Mouse (Mus musculus): Measurements from ENCODE around the gene B4galt5. TPM values are rescaled to one million over a fixed set of nuclear protein-coding genes. Genes with fewer than 3 reads are reported as not detected.

Gene B4galt5
- total and polyA plus RNA-seq, 2 experiments from 2014 or later = 27.4 to 60.7 TPM

- H3K4me3 ChIP-seq (ENCODE audit: low read depth, low read length) = no peak overlapping the region
- H3K9me3 ChIP-seq (ENCODE audit: low read length) = no peaks in the 10 kb centered on the region
- ATAC-seq (no peak), DNase-seq (no peak)
- no peak for TF ChIP-seq CTCF (IDR thresholded peaks at IDR 0.05; ENCODE audit: low read depth)
- H3K36me3 ChIP-seq (ENCODE audit: insufficient read depth) = no peaks in the 10 kb centered on the region
- no peaks in the 10 kb centered on the region for H3K27me3 ChIP-seq (ENCODE audit: insufficient read depth, low read length)
- H3K4me1 ChIP-seq (ENCODE audit: insufficient read depth) = no peaks in the 10 kb centered on the region
- H3K9ac ChIP-seq = no peak overlapping the region
- H3K4me2 ChIP-seq (ENCODE audit: low read depth) = no peak overlapping the region
- H3K27ac ChIP-seq (ENCODE audit: low read depth, low read length) = no peak overlapping the region
- 86% methylated on average over 7 of the region's 7 CpGs for WGBS
Observed at GRCm38 (mm10) chr2:167381596-167381995, 32.6 kb upstream of the B4galt5 start.

- H3K27ac ChIP-seq (ENCODE audit: low read depth, low read length) = no peak overlapping the region
- H3K4me3 ChIP-seq (ENCODE audit: low read depth, low read length) = no peak overlapping the region
- H3K9me3 ChIP-seq (ENCODE audit: low read length) = no peaks in the 10 kb centered on the region
- WGBS = 54% methylated on average over 7 of the region's 7 CpGs
- no peaks in the 10 kb centered on the region for H3K36me3 ChIP-seq (ENCODE audit: insufficient read depth)
- DNase-seq (no peak), ATAC-seq (no peak)
- H3K4me2 ChIP-seq (ENCODE audit: low read depth) = no peak overlapping the region
- H3K9ac ChIP-seq = no peak overlapping the region
- no peaks in the 10 kb centered on the region for H3K4me1 ChIP-seq (ENCODE audit: insufficient read depth)
- no peaks in the 10 kb centered on the region for H3K27me3 ChIP-seq (ENCODE audit: insufficient read depth, low read length)
- no peak for TF ChIP-seq CTCF (IDR thresholded peaks at IDR 0.05; ENCODE audit: low read depth)
Observed at GRCm38 (mm10) chr2:167380615-167381285, 31.8 kb upstream of the B4galt5 start.

GRCm38 (mm10) chr2:167378972-167379371 is 30.0 kb upstream of the B4galt5 start:
- Histone ChIP-seq H3K27me3 (ENCODE audit: insufficient read depth, low read length) (no peaks in the 10 kb centered on the region), H3K9ac (no peak overlapping the region), H3K4me2 (ENCODE audit: low read depth) (no peak overlapping the region), H3K27ac (ENCODE audit: low read depth, low read length) (no peak overlapping the region), H3K36me3 (ENCODE audit: insufficient read depth) (no peaks in the 10 kb centered on the region), H3K4me1 (ENCODE audit: insufficient read depth) (no peaks in the 10 kb centered on the region), H3K9me3 (ENCODE audit: low read length) (no peaks in the 10 kb centered on the region), H3K4me3 (ENCODE audit: low read depth, low read length) (no peak overlapping the region)
- TF ChIP-seq CTCF (IDR thresholded peaks at IDR 0.05; ENCODE audit: low read depth) = no peak
- WGBS = 56% methylated on average over 4 of the region's 4 CpGs
- DNase-seq = no peak
- ATAC-seq = no peak

GRCm38 (mm10) chr2:167377697-167378096 is 28.7 kb upstream of the B4galt5 start:
- H3K36me3 ChIP-seq (ENCODE audit: insufficient read depth) = no peaks in the 10 kb centered on the region
- H3K4me1 ChIP-seq (ENCODE audit: insufficient read depth) = no peaks in the 10 kb centered on the region
- WGBS = 73% methylated on average over 3 of the region's 3 CpGs
- no peak overlapping the region for H3K27ac ChIP-seq (ENCODE audit: low read depth, low read length)
- H3K9me3 ChIP-seq (ENCODE audit: low read length) = no peaks in the 10 kb centered on the region
- no peak overlapping the region for H3K9ac ChIP-seq
- no peak overlapping the region for H3K4me2 ChIP-seq (ENCODE audit: low read depth)
- no peak overlapping the region for H3K4me3 ChIP-seq (ENCODE audit: low read depth, low read length)
- no peaks in the 10 kb centered on the region for H3K27me3 ChIP-seq (ENCODE audit: insufficient read depth, low read length)
- DNase-seq = no peak
- ATAC-seq = no peak
- no peak for TF ChIP-seq CTCF (IDR thresholded peaks at IDR 0.05; ENCODE audit: low read depth)

- DNase-seq = no peak
- Histone ChIP-seq H3K4me3 (ENCODE audit: low read depth, low read length) (no peak overlapping the region), H3K27me3 (ENCODE audit: insufficient read depth, low read length) (no peaks in the 10 kb centered on the region), H3K9me3 (ENCODE audit: low read length) (no peaks in the 10 kb centered on the region), H3K36me3 (ENCODE audit: insufficient read depth) (no peaks in the 10 kb centered on the region), H3K9ac (no peak overlapping the region), H3K4me2 (ENCODE audit: low read depth) (no peak overlapping the region), H3K4me1 (ENCODE audit: insufficient read depth) (no peaks in the 10 kb centered on the region), H3K27ac (ENCODE audit: low read depth, low read length) (no peak overlapping the region)
- WGBS = 83% methylated on average over 8 of the region's 8 CpGs
- no peak for TF ChIP-seq CTCF (IDR thresholded peaks at IDR 0.05; ENCODE audit: low read depth)
- no peak for ATAC-seq
Observed at GRCm38 (mm10) chr2:167376160-167376564, 27.2 kb upstream of the B4galt5 start.

- no peak for TF ChIP-seq CTCF (IDR thresholded peaks at IDR 0.05; ENCODE audit: low read depth)
- no peaks in the 10 kb centered on the region for H3K4me1 ChIP-seq (ENCODE audit: insufficient read depth)
- WGBS = 98% methylated on average over 5 of the region's 5 CpGs
- no peak overlapping the region for H3K9ac ChIP-seq
- no peaks in the 10 kb centered on the region for H3K27me3 ChIP-seq (ENCODE audit: insufficient read depth, low read length)
- no peak overlapping the region for H3K27ac ChIP-seq (ENCODE audit: low read depth, low read length)
- ATAC-seq (no peak), DNase-seq (no peak)
- H3K4me3 ChIP-seq (ENCODE audit: low read depth, low read length) = no peak overlapping the region
- no peaks in the 10 kb centered on the region for H3K9me3 ChIP-seq (ENCODE audit: low read length)
- no peaks in the 10 kb centered on the region for H3K36me3 ChIP-seq (ENCODE audit: insufficient read depth)
- no peak overlapping the region for H3K4me2 ChIP-seq (ENCODE audit: low read depth)
Observed at GRCm38 (mm10) chr2:167375688-167376087, 26.7 kb upstream of the B4galt5 start.

GRCm38 (mm10) chr2:167375135-167375534 is 26.2 kb upstream of the B4galt5 start:
- no peak for TF ChIP-seq CTCF (IDR thresholded peaks at IDR 0.05; ENCODE audit: low read depth)
- H3K27me3 ChIP-seq (ENCODE audit: insufficient read depth, low read length) = no peaks in the 10 kb centered on the region
- no peaks in the 10 kb centered on the region for H3K9me3 ChIP-seq (ENCODE audit: low read length)
- DNase-seq = no peak
- H3K4me3 ChIP-seq (ENCODE audit: low read depth, low read length) = no peak overlapping the region
- no peaks in the 10 kb centered on the region for H3K36me3 ChIP-seq (ENCODE audit: insufficient read depth)
- ATAC-seq = no peak
- H3K9ac ChIP-seq = no peak overlapping the region
- no peak overlapping the region for H3K27ac ChIP-seq (ENCODE audit: low read depth, low read length)
- H3K4me2 ChIP-seq (ENCODE audit: low read depth) = no peak overlapping the region
- H3K4me1 ChIP-seq (ENCODE audit: insufficient read depth) = no peaks in the 10 kb centered on the region
- 83% methylated on average over 9 of the region's 9 CpGs for WGBS
